Mouse (Mus musculus) liver, adult 2 months (tissue): Measurements from ENCODE around the gene B3galt4. TPM values are rescaled to one million over a fixed set of nuclear protein-coding genes. Genes with fewer than 3 reads are reported as not detected.
"Not testable (repeated sequence)": the region's sequence is repeated elsewhere in the genome, so short reads cannot be mapped to it uniquely, and the experiment has no call there.

ENCODE experiments used
- DNase-seq: peaks from one replicate; pipeline ENCODE4 v3.0.0-alpha.2; 2011; ENCODE audit warnings: low read depth, low spot score; ENCODE audit errors: extremely low read depth
- H3K27ac ChIP-seq: fragments of 200-500 bp; replicated peaks from 2 replicates; pipeline ENCODE4 v1.5.1; 2012; ENCODE audit warnings: low read depth, mild to moderate bottlenecking, control low read depth, inconsistent platforms, low read length; ENCODE audit not compliant: insufficient read depth
- H3K27me3 ChIP-seq: fragments of 200-500 bp; 2 replicates; pipeline ENCODE4 v1.6.1; 2012; ENCODE audit warnings: mild to moderate bottlenecking, moderate library complexity, low read length, inconsistent platforms; ENCODE audit not compliant: control insufficient read depth, insufficient read depth
- H3K36me3 ChIP-seq: fragments of 200-500 bp; 2 replicates; pipeline ENCODE4 v1.6.1; 2012; ENCODE audit warnings: low read length, inconsistent platforms; ENCODE audit not compliant: control insufficient read depth, insufficient read depth
- H3K4me1 ChIP-seq: fragments of 200-500 bp; 2 replicates; pipeline ENCODE4 v1.6.1; 2011; ENCODE audit warnings: low read length; ENCODE audit not compliant: control insufficient read depth, insufficient read depth
- H3K4me3 ChIP-seq: fragments of 200-500 bp; 2 replicates; pipeline ENCODE4 v1.5.1; 2011; ENCODE audit warnings: low read depth, mild to moderate bottlenecking, control low read depth, low read length, moderate library complexity; ENCODE audit not compliant: insufficient read depth
- H3K79me2 ChIP-seq: fragments of 200-500 bp; 2 replicates; pipeline ENCODE4 v1.6.1; 2012; ENCODE audit warnings: inconsistent platforms, mild to moderate bottlenecking, low read length, moderate library complexity; ENCODE audit not compliant: control insufficient read depth, insufficient read depth
- H3K9ac ChIP-seq: fragments of 200-500 bp; 2 replicates; pipeline ENCODE4 v1.6.1; 2012; ENCODE audit warnings: low read depth, mild to moderate bottlenecking, control low read depth, inconsistent platforms, low read length
- CTCF ChIP-seq: fragments of 200-500 bp; IDR thresholded peaks from 2 replicates; pipeline ENCODE4 v1.5.1; 2011; ENCODE audit warnings: low read depth, low read length, control low read depth
- POLR2A ChIP-seq: fragments of 200-500 bp; IDR thresholded peaks from 2 replicates; pipeline ENCODE4 v1.6.1; 2011; ENCODE audit warnings: low read length, control low read depth; ENCODE audit not compliant: insufficient read depth; ENCODE audit errors: extremely low read depth
- WGBS: fragments of 180-500 bp; shearing (Covaris S2); methylation state at CpG from one replicate; pipeline ENCODE4 v1.1.7; 2018; 5-methylcytosine and 5-hydroxymethylcytosine counted together
- polyA plus RNA-seq: library from polyadenylated mRNA; depleted of rRNA; stranded (reverse); fragments of >200 nt; gene quantifications from 2 replicates; pipeline ENCODE4 v1.2.3, GENCODE M21; 2012
- total RNA-seq: library from RNA; depleted of rRNA; stranded (reverse); fragments of >200 nt; gene quantifications from 2 replicates; pipeline ENCODE4 v1.2.3, GENCODE M21; 2014

Gene B3galt4
- total and polyA plus RNA-seq, 2 experiments, result 0.55 to 0.97 TPM

- Histone ChIP-seq H3K36me3 (peaks cover 16% of the 10 kb centered on the region; the same call in 1 of the 2 replicates), H3K79me2 (peaks cover 23% of the 10 kb centered on the region), H3K27me3 (no peaks in the 10 kb centered on the region), H3K4me3 (peak overlapping the region; percentile 70), H3K27ac (peak overlapping the region; percentile 65), H3K4me1 (peaks cover 7% of the 10 kb centered on the region), H3K9ac (peak overlapping the region; percentile 57)
- no peak for TF ChIP-seq CTCF
- TF ChIP-seq POLR2A, result no peak
- DNase-seq, result peak; percentile 25
- 1% methylated on average over 43 of the region's 44 CpGs for WGBS
Measured at GRCm38 (mm10) chr17:33908331-33909076, 42.8 kb downstream of the B3galt4 start.

- not testable (repeated sequence) for H3K36me3 ChIP-seq, H3K4me1 ChIP-seq, H3K9ac ChIP-seq, H3K79me2 ChIP-seq, H3K27ac ChIP-seq, DNase-seq, H3K4me3 ChIP-seq, H3K27me3 ChIP-seq
- 55% methylated on average over 2 of the region's 4 CpGs for WGBS
Measured at GRCm38 (mm10) chr17:33904835-33905234, 46.5 kb downstream of the B3galt4 start, which contains the start of gene Platr17. Gene Platr17, plus strand, starts transcription at chr17:33905135.

- not testable (repeated sequence) for H3K27ac ChIP-seq, H3K27me3 ChIP-seq, H3K4me1 ChIP-seq, H3K36me3 ChIP-seq, H3K79me2 ChIP-seq, H3K4me3 ChIP-seq, H3K9ac ChIP-seq, DNase-seq
- WGBS, result 73% methylated on average over 6 of the region's 6 CpGs
Measured at GRCm38 (mm10) chr17:33903911-33904651, 47.2 kb downstream of the B3galt4 start.

GRCm38 (mm10) chr17:33902491-33902890 is 48.8 kb downstream of the B3galt4 start:
- WGBS, result 67% methylated on average over 7 of the region's 7 CpGs
- Histone ChIP-seq H3K4me1 (no peaks in the 10 kb centered on the region), H3K79me2 (no peaks in the 10 kb centered on the region), H3K9ac (no peak overlapping the region), H3K36me3 (no peaks in the 10 kb centered on the region), H3K27ac (no peak overlapping the region), H3K27me3 (no peaks in the 10 kb centered on the region), H3K4me3 (no peak overlapping the region)
- TF ChIP-seq CTCF, result no peak
- TF ChIP-seq POLR2A, result no peak
- DNase-seq, result no peak

- H3K4me1 ChIP-seq, result no peaks in the 10 kb centered on the region; the same call in 1 of the 2 replicates
- H3K27me3 ChIP-seq, result no peaks in the 10 kb centered on the region
- TF ChIP-seq POLR2A (no peak), CTCF (no peak)
- no peak for DNase-seq
- H3K79me2 ChIP-seq, result no peaks in the 10 kb centered on the region
- WGBS, result 67% methylated on average over 4 of the region's 4 CpGs
- no peak overlapping the region for H3K9ac ChIP-seq
- H3K4me3 ChIP-seq, result no peak overlapping the region
- H3K27ac ChIP-seq, result no peak overlapping the region
- no peaks in the 10 kb centered on the region for H3K36me3 ChIP-seq
Measured at GRCm38 (mm10) chr17:33902079-33902478, 49.2 kb downstream of the B3galt4 start.

- no peaks in the 10 kb centered on the region for H3K36me3 ChIP-seq
- TF ChIP-seq POLR2A (no peak), CTCF (no peak)
- H3K4me3 ChIP-seq, result no peak overlapping the region
- no peaks in the 10 kb centered on the region for H3K27me3 ChIP-seq
- no peaks in the 10 kb centered on the region; the same call in 1 of the 2 replicates for H3K4me1 ChIP-seq
- H3K27ac ChIP-seq, result no peak overlapping the region
- H3K79me2 ChIP-seq, result no peaks in the 10 kb centered on the region
- no peak overlapping the region for H3K9ac ChIP-seq
- WGBS, result 77% methylated on average over 4 of the region's 4 CpGs
- DNase-seq, result no peak
Measured at GRCm38 (mm10) chr17:33901653-33902052, 49.6 kb downstream of the B3galt4 start.
